Mouse (Mus musculus): Measurements from ENCODE around the gene Pyurf.

DNA sequence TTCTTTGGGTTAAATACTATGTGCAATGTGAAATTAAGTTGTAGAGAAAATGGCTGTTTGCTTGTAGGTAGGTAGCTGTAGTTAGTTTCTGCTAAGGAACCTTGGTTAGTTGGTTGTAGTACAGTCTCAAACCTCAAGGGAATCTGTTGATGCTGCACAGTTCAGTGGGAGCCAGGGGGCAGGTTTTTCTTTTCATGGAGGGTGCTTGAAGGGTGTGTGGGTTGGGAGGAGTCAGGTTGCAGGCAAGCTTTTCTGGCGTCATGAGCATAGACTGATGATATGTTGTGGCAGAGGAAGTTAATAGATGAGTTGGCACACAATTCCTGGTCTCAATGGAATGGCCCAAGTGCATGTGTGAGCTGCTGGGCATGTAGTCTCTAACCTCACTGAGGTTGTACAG lies 19.8 kb upstream of the Pyurf start:
- TF ChIP-seq CTCF (IDR thresholded peaks at IDR 0.05; ENCODE audit: insufficient read depth, low read length) (no peak), POLR2A (IDR thresholded peaks at IDR 0.05; ENCODE audit: borderline replicate concordance, extremely low read depth, low read depth, low read length) (no peak)
